Mouse (Mus musculus) erythroid progenitor cell, adult 5-6 weeks (primary cell): Measurements from ENCODE around the gene Tnmd. TPM values are rescaled to one million over a fixed set of nuclear protein-coding genes. Genes with fewer than 3 reads are reported as not detected.

ENCODE experiments used
- ATAC-seq: replicated peaks from 2 replicates; pipeline ENCODE4 v1.8.0; 2016; ENCODE audit warnings: moderate number of reproducible peaks, mild to moderate bottlenecking, moderate TSS enrichment, inconsistent platforms; ENCODE audit not compliant: poor library complexity, low FRiP score, severe bottlenecking
- total RNA-seq, 2 experiments: library from RNA; stranded (forward) in 1 of 2; stranded (reverse) in 1 of 2; fragments of 150-400 nt in 1 of 2; fragments of 186-747, 209-891 nt in 1 of 2; gene quantifications; 2 replicates each; pipeline versions ENCODE4 v1.2.3 to v1.2.4; 2015 to 2017; ENCODE audit warnings: low replicate concordance in 2 of 2

Gene Tnmd
- total RNA-seq (2015; ENCODE audit: low replicate concordance) (not detected in 2 replicates), total RNA-seq (2017; ENCODE audit: low replicate concordance) (not detected in 2 replicates)

DNA sequence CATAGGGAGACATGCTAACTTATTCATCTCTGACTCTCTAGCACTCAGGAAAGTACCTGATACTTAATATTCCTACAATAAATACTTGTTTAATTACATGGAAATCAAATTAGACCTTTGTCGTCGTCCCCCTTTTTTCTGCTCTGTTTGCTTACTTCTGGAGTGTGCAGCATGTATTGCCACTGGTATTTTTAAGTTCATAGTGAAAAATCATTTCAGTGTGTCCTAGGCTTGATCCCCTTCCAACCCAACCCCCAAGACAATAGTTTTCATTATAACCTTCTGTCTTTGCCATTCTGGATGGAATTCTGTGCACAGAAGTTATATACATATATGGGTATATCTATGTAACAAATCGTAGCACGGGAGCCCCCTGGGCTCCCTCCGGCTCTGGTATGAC is at the start of gene Tnmd:
Gene Tnmd (plus strand): TSS at position 301 of the 400 bp plus-strand sequence.
- ATAC-seq, result no peak

- no peak for ATAC-seq
Measured at GRCm38 (mm10) chrX:133853637-133854036, 2.9 kb downstream of the Tnmd start.

GRCm38 (mm10) chrX:133869743-133870142 is 19.0 kb downstream of the Tnmd start:
- no peak for ATAC-seq

- ATAC-seq, result no peak
Measured at GRCm38 (mm10) chrX:133887308-133887707, 36.5 kb downstream of the Tnmd start.

DNA sequence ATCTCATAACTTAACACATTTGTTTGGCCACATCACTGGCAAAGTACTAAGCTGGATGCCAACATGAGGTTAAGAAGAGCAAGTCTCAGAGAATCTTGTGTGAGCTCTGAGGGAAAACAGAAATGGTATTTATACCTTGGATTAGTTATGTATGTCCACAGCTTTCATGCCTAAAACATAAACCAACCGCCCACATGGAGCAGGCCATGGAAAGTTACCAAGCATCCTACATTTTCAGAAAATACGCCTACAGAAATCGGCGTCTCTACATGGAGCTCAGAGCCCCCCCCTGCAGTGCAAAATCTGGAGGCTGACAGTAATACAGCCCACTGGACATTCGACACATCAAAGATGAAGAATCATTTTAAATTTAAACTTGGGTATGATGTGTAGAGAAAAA is 37.3 kb downstream of the Tnmd start:
- no peak for ATAC-seq

- ATAC-seq, result no peak
Measured at GRCm38 (mm10) chrX:133898014-133898542, 47.3 kb downstream of the Tnmd start, which contains the start of gene Tspan6. Tspan6 (minus strand) TSS chrX:133898429.

DNA sequence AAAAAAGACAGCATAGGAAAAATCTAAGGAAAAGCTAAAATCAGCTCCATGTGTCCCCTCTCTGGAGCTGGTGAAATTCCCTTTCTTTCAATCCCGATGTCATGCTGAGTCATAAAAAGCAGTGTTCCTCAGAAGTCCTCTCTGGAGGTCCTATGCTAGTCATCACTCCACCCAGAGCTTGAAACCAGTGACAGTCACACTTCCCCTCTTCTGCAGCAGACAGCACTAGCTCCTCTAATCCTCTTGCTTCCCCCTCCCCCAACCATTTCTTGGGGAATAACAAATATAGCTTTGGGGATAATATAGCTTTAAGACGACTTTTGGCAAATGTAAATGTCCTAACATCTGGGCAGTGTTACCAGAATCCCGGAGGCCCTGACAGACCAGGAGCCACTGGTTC is 57.5 kb downstream of the Tnmd start, which contains the start of gene Srpx2:
Gene Srpx2 (plus strand): TSS at position 166 of the 400 bp plus-strand sequence.
- ATAC-seq, result no peak

- ATAC-seq, result no peak
Measured at GRCm38 (mm10) chrX:133911397-133912103, 60.8 kb downstream of the Tnmd start.

GRCm38 (mm10) chrX:133913006-133913405 is 62.2 kb downstream of the Tnmd start:
- ATAC-seq, result no peak

DNA sequence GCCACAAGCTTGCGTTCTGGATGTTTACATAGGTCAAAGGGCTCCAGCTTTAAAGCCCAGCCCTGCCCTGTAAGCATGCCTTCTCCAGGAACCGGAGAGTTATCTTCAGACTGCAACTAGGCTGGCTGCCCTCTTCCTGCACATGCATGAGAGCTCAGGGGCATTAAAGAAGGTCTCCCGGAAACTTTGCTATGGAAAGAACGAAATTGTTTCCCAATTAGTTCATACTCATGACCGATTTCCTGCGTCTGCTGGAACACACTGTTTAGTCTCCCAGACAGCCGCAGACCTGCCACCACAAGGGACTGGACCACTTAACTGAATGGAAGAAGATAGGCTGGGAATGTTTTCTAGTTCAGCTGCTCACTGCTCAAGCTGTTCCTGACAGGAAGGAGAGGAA is 63.4 kb downstream of the Tnmd start:
- no peak for ATAC-seq

Other genes starting within 250 kb of the Tnmd start
- gene Pcdh19, start 162.0 kb upstream of the Tnmd start, total RNA-seq (2015; ENCODE audit: low replicate concordance), result not detected in 2 replicates
- not detected in 2 replicates for gene Pcdh19, start 162.0 kb upstream of the Tnmd start, total RNA-seq (2017; ENCODE audit: low replicate concordance)
- gene Tspan6, start 47.4 kb downstream of the Tnmd start, total RNA-seq (2015; ENCODE audit: low replicate concordance), result 1.7 and 3.2 TPM in 2 replicates
- 1.9 TPM in 1 of 2 replicates, not detected in the other for gene Tspan6, start 47.4 kb downstream of the Tnmd start, total RNA-seq (2017; ENCODE audit: low replicate concordance)
- not detected in 2 replicates for gene Srpx2, start 57.4 kb downstream of the Tnmd start, total RNA-seq (2015; ENCODE audit: low replicate concordance)
- gene Srpx2, start 57.4 kb downstream of the Tnmd start, total RNA-seq (2017; ENCODE audit: low replicate concordance), result not detected in 2 replicates
- 0.84 and 1.1 TPM in 2 replicates for gene Sytl4, start 130.8 kb downstream of the Tnmd start, total RNA-seq (2015; ENCODE audit: low replicate concordance)
- gene Sytl4, start 130.8 kb downstream of the Tnmd start, total RNA-seq (2017; ENCODE audit: low replicate concordance), result 1.3 TPM in 1 of 2 replicates, not detected in the other
- gene Cstf2, start 208.2 kb downstream of the Tnmd start, total RNA-seq (2015; ENCODE audit: low replicate concordance), result 29.2 and 41.5 TPM in 2 replicates
- gene Cstf2, start 208.2 kb downstream of the Tnmd start, total RNA-seq (2017; ENCODE audit: low replicate concordance), result 19.5 and 61.5 TPM in 2 replicates